Mouse (Mus musculus) heart, postnatal 25 days (tissue): ENCODE results near the gene Rnasek. TPM values are rescaled to one million over a fixed set of nuclear protein-coding genes. Genes with fewer than 3 reads are reported as not detected.

ENCODE experiments used
- DNase-seq: peaks from one replicate; pipeline ENCODE4 v3.0.0; 2022; ENCODE audit warnings: low spot score
- intact Hi-C: fragments of 180-260 bp; cut with DNase I; formaldehyde crosslinking; loops from one replicate; pipeline ENCODE4 v1.15.1; 2025
- microRNA-seq: library from miRNA; unstranded; fragments of <30 nt; microRNA quantifications from one replicate; pipeline ENCODE4 v1.2.0, GENCODE M21; 2022
- total RNA-seq, 2 experiments: library from RNA; stranded (reverse); gene quantifications; 2 replicates each; pipeline ENCODE4 v1.2.3; 2021

Gene Rnasek
- total RNA-seq, 2 experiments from 2014 or later, result 87.9 to 103 TPM

GRCm38 (mm10) chr11:70193354-70194285, 46.0 kb downstream of the Rnasek start:
- intact Hi-C loops, result no loop called here

DNA sequence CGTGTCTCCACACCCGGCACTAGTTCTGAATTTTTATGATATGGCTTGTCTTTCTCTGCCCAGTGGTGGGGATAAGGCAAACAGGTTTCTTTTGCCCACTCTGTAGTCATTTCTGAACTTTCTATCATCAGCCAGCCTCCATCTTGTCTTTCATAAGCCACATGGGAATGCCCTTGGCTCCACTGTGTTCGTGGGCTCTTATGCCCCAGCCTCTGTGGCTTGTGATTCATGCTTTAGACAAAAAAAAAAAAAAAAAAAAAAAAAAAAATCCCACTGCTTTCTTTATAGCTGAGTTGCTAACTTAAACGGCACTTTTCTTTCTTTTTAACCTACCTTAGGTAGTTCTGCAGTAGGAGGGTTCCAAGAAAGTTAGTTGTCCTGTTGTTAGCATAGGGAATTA, 47.5 kb downstream of the Rnasek start:
- intact Hi-C loops, result no loop called here
- no peak for DNase-seq

More at GRCm38 (mm10) chr11:70193354-70194285, 46.0 kb downstream of the Rnasek start:
- DNase-seq, result no peak

DNA sequence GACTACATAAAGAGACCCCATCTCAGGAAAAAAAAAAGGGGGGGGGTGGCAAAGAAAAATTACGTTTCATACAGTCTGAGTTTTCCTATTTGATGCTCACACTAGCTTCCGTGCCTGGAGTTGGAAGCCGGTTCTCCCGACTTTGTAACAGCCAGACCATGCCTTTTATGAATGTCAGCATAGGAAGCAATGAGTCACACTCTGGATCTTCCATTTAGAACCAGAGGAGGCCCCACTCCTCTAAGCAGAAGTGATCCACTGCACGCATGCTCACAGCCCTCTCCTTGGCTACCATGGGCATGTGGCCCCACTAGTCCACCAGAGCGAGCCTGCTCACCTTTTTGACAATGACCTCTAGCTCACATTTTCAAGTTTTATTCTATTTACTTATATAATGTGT, 48.5 kb downstream of the Rnasek start:
- intact Hi-C loops, result no loop called here
- no peak for DNase-seq

DNA sequence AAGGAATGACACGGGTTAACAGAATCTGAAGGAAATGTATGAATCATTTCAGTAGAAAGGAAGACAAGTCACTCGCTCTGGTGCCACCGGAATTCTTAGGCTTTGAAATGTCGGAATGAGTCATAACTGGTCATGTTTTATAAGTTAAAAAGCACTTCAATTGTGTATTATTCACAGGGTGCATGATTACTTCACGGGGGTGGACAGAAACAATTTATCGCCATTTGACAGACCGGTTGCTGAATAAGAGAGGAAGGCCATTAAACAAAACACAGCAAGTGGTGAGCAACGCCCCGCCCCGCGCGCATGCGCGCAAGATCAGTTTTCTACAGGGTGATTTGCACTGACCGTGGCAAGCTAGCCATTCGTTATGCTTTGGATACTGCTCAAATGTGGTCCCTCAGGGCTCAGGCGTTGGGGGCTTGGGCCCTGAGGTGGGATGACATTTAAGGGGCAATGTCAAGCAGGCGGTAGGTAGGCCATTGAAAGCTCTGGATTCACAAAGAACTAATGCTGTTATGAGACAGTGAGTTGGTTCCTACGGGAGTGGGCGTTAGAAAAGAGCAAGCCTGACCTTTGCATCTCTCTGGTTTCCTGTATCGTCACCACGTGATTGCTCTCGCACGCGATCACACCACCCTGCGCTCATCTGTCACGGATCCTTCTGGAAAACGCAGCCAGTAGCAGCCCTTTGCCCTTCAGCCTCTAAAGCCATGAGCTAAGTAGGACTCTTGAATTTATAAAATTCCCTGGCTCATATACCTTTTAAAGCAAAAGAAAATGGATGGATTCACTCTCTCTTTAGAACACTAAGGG, 50.1 kb downstream of the Rnasek start:
- intact Hi-C loops, result no loop called here
- no peak for DNase-seq

Small RNAs within 50 kb of the gene (microRNA-seq; reads per million reads assigned to microRNA genes)
- 2,067 reads per million, percentile 84 among the genes with 10 or more reads in this experiment for gene Mir195a
- not detected for gene Mir497
- gene Mir497b, result not detected

Other genes with a start within 250 kb of the Rnasek start
- gene Gabarap, start 248.7 kb downstream of the Rnasek start, total RNA-seq, result 100 to 1,000 TPM; 274 to 291 TPM
- 10 to 100 TPM; 22.6 to 25.3 TPM for gene Phf23, start 244.1 kb downstream of the Rnasek start, total RNA-seq
- 1 to 10 TPM; 3.9 to 5.2 TPM for gene Dvl2, start 239.2 kb downstream of the Rnasek start, total RNA-seq
- gene Acadvl, start 224.4 kb downstream of the Rnasek start, total RNA-seq, result 1,000 to 10,000 TPM; 1,206 to 1,290 TPM
- gene Dlg4, start 222.9 kb downstream of the Rnasek start, total RNA-seq, result 1 to 10 TPM; 6.6 to 8.1 TPM
- not detected for gene Asgr1, start 185.8 kb downstream of the Rnasek start, total RNA-seq
- gene Asgr2, start 147.2 kb downstream of the Rnasek start, total RNA-seq, result not detected
- gene Mgl2, start 109.5 kb downstream of the Rnasek start, total RNA-seq, result 1 to 10 TPM; 4.3 to 4.4 TPM
- gene Clec10a, start 83.6 kb downstream of the Rnasek start, total RNA-seq, result 1 to 10 TPM; 2.0 to 2.3 TPM
- gene Slc16a11, start 27.1 kb downstream of the Rnasek start, total RNA-seq, result under 1 TPM in 1 of 2 experiments, not detected in 1; 0.45 TPM
- gene Slc16a13, start 18.8 kb downstream of the Rnasek start, total RNA-seq, result 1 to 10 TPM; 4.2 to 4.8 TPM
- 10 to 100 TPM; 20.0 to 22.3 TPM for gene Bcl6b, start 10.0 kb downstream of the Rnasek start, total RNA-seq
- gene 0610010K14Rik, start 1.9 kb downstream of the Rnasek start, total RNA-seq, result 10 to 100 TPM; 31.4 to 36.7 TPM
- 1 to 10 TPM; 2.1 to 2.3 TPM for gene Gm21988, start within 50 bp of the Rnasek start, total RNA-seq
- 1 to 10 TPM; 3.1 to 3.7 TPM for gene Alox12, start 15.5 kb upstream of the Rnasek start, total RNA-seq
- under 1 TPM in 1 of 2 experiments, not detected in 1; 0.14 TPM for gene Alox12e, start 82.8 kb upstream of the Rnasek start, total RNA-seq
- 1 to 10 TPM; 4.8 to 5.4 TPM for gene Alox15, start 112.2 kb upstream of the Rnasek start, total RNA-seq
- gene Pelp1, start 170.2 kb upstream of the Rnasek start, total RNA-seq, result 10 to 100 TPM; 17.9 to 21.1 TPM
- gene Arrb2, start 192.8 kb upstream of the Rnasek start, total RNA-seq, result 10 to 100 TPM in 1 of 2 experiments, 1 to 10 TPM in 1; 9.0 to 11.6 TPM
- gene Med11, start 212.1 kb upstream of the Rnasek start, total RNA-seq, result 1 to 10 TPM; 7.5 to 8.2 TPM
- gene Zmynd15, start 219.6 kb upstream of the Rnasek start, total RNA-seq, result 1 to 10 TPM; 2.3 to 2.7 TPM
- gene Cxcl16, start 220.1 kb upstream of the Rnasek start, total RNA-seq, result 1 to 10 TPM; 8.4 to 9.4 TPM